Mouse (Mus musculus) testis, adult 2 months (tissue): Measurements from ENCODE around the gene Fam214a. TPM values are rescaled to one million over a fixed set of nuclear protein-coding genes. Genes with fewer than 3 reads are reported as not detected.
A peak's percentile ranks its signal among the peaks of the same experiment; 100 is the strongest.

Source experiments
- H3K27ac ChIP-seq: fragments of 200-500 bp; 2 replicates; pipeline ENCODE4 v1.5.1; 2012; ENCODE audit warnings: low read depth, low read length; ENCODE audit not compliant: control insufficient read depth, insufficient read depth
- H3K27me3 ChIP-seq: fragments of 200-500 bp; 2 replicates; pipeline ENCODE4 v1.6.1; 2012; ENCODE audit warnings: mild to moderate bottlenecking, low read length, moderate library complexity; ENCODE audit not compliant: control insufficient read depth, insufficient read depth
- H3K36me3 ChIP-seq: fragments of 200-500 bp; 2 replicates; pipeline ENCODE4 v1.6.1; 2012; ENCODE audit warnings: mild to moderate bottlenecking, low read length; ENCODE audit not compliant: control insufficient read depth, insufficient read depth
- H3K4me1 ChIP-seq: fragments of 200-500 bp; 2 replicates; pipeline ENCODE4 v1.6.1; 2012; ENCODE audit warnings: low read length; ENCODE audit not compliant: control insufficient read depth, insufficient read depth
- H3K4me3 ChIP-seq: fragments of 200-500 bp; 2 replicates; pipeline ENCODE4 v1.5.1; 2012; ENCODE audit warnings: low read depth, mild to moderate bottlenecking, low read length, moderate library complexity, mixed read lengths; ENCODE audit not compliant: control insufficient read depth
- CTCF ChIP-seq: fragments of 200-500 bp; IDR thresholded peaks from 2 replicates; pipeline ENCODE4 v1.5.1; 2012; ENCODE audit warnings: low read depth, mild to moderate bottlenecking, inconsistent platforms, low read length, moderate library complexity; ENCODE audit not compliant: control insufficient read depth, insufficient read depth, insufficient replicate concordance
- POLR2A ChIP-seq: fragments of 200-500 bp; IDR thresholded peaks from 2 replicates; pipeline ENCODE4 v1.6.1; 2012; ENCODE audit warnings: low read depth, mild to moderate bottlenecking, inconsistent platforms, low read length, moderate library complexity; ENCODE audit not compliant: control insufficient read depth
- polyA plus RNA-seq: library from polyadenylated mRNA; depleted of rRNA; stranded (reverse); fragments of >200 nt; gene quantifications from 2 replicates; pipeline ENCODE4 v1.2.3, GENCODE M21; 2012

Gene Fam214a
- polyA plus RNA-seq, 1 experiment, result 13.8 TPM

DNA sequence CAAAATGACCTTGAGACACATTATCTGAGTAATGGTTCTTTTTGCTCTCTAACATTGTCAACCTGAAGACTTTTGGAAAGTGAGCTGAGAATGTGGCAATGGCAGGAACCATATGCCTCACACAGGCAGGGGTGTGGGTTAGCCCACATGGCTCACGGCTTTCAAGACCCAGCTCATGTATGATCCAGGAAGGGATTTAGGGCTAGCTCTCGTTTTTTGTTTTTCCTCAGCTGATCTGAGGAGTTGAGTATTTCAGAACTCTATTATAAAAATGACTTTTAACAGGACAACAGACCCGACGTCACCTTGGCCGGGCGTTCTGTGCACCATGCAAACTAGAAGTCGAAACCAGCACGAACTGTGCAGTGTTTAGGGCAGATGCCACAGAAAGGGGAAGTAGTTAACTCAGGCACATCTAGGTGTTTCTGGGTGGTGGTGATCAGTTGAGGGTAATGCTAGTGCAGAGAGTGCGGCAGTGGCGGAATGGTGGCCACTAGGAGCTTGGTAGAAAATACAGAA is 12.2 kb downstream of the Fam214a start:
- no peak overlapping the region for H3K27ac ChIP-seq
- H3K4me1 ChIP-seq, result peaks cover 4% of the 10 kb centered on the region
- TF ChIP-seq POLR2A (no peak), CTCF (no peak)
- H3K27me3 ChIP-seq, result no peaks in the 10 kb centered on the region
- H3K36me3 ChIP-seq, result no peaks in the 10 kb centered on the region; the same call in 1 of the 2 replicates
- no peak overlapping the region for H3K4me3 ChIP-seq

DNA sequence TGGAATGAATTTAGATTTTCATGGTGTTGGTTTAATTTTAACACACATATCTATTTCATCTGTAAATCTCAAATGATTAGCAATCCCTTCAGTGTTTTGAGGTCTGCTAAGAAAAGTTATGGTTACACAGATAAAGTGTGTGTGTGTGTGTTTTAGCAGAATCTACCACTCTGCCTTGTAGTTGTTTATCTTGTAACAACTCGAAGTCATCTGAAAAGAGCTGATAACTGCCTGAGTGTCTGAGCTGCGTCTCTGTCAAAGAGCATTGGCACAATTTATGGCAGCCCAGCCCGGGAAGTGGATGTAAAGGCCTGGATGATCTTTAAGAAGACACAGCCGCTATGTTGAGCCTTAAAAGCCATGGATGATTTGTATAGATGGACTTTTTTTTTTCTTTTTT is 13.5 kb downstream of the Fam214a start:
- peaks cover 4% of the 10 kb centered on the region for H3K4me1 ChIP-seq
- H3K36me3 ChIP-seq, result no peaks in the 10 kb centered on the region
- no peak overlapping the region for H3K4me3 ChIP-seq
- TF ChIP-seq CTCF, result no peak
- TF ChIP-seq POLR2A, result no peak
- no peaks in the 10 kb centered on the region for H3K27me3 ChIP-seq
- no peak overlapping the region for H3K27ac ChIP-seq

DNA sequence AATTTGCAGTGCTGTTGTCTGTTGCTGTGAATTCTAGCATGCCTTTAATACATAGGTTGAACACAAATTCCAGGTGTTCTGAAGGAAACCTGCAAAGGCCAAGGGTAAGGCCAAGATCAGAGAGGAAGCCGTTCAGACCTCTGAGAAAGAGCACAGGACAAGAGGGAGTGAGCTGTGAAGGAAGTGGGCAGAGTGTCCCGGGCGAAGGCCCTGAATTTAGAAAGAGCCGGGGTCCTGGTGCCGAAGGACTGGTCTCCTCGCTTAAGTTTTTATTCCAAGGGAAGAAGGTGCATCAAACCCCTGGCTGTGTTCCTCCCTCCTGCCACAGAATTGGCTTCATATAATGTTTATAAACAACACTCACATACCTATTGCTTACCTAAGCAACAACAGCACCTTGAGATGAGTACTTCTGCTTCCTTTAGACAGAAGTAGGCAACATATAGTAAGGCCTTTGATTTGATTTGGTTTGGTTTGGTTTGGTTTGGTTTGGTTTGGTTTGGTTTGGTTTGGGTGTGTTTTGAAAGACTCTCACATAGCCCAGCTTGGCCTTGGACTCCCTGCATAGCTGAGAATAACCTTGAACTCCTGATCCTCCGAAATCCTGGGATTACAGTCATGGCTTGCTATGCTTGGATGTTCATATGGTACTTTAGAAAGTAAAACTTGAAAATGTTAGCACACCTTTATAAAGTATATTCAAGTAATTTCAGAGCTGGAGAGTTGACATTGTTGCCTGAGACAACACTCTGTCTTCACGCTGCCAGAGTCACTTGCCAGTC is 16.2 kb downstream of the Fam214a start:
- Histone ChIP-seq H3K36me3 (no peaks in the 10 kb centered on the region), H3K4me3 (no peak overlapping the region), H3K4me1 (peaks cover 10% of the 10 kb centered on the region), H3K27me3 (no peaks in the 10 kb centered on the region), H3K27ac (peak overlapping the region; percentile 80)
- TF ChIP-seq CTCF, result no peak
- TF ChIP-seq POLR2A, result no peak

DNA sequence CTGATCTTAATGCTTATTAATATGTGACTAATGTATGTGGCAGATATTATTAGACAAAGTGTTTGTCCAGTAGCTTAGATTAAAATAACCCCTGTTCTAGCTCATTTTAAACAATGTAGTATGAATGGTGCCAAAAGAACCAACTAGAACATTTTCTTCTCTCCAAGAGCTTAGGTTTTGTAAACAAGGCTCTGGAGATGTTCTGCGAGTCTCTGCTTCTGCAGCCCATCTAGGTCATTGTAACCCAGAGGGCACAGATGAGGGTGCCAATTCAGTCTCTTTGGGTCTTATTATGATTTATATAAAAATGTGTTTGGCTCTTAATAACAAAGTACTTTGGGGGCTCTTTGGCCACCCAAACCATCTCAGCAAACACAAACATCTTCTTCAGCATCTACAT is 17.9 kb downstream of the Fam214a start:
- TF ChIP-seq POLR2A, result no peak
- TF ChIP-seq CTCF, result no peak

DNA sequence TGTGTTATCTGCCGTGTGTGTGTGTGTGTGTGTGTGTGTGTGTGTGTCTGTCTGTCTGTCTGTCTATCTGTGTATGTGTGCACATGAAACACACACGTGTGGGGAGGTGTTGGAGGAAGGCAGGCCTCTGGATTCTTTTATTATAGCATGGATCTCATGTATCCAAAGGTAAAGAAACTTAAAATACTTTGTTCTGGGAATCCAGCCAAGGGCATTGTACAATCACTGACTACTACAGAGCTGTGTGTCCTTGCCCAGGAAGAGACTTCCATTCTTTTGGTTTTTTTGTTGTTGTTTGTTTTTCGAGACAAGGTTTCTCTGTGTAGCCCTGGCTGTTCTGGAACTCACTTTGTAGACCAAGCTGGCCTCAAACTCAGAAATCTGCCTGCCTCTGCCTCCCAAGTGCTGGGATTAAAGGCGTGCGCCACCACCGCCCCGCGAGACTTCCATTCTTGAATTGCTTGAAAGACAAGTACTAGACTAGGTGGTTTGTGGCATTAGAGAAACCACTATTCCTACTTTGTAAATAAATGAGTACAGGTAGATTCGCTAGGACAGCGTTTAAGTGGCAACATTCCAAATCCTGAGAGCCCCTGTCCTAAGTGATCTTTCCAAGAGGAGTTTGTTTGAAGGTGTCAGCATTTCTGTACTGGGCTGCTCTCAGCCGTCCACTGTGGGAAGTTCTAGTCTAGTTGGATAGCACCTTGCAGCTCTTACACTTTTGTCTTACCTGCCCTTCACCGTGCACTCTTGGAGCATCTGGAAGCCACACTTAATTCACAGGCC is 18.7 kb downstream of the Fam214a start:
- no peak for TF ChIP-seq POLR2A
- TF ChIP-seq CTCF, result no peak
- Histone ChIP-seq H3K27ac (peak overlapping the region; percentile 17), H3K36me3 (no peaks in the 10 kb centered on the region), H3K4me3 (no peak overlapping the region), H3K27me3 (no peaks in the 10 kb centered on the region), H3K4me1 (peaks cover 16% of the 10 kb centered on the region)

More for the DNA sequence above, 17.9 kb downstream of the Fam214a start:
- Histone ChIP-seq H3K4me1 (peaks cover 16% of the 10 kb centered on the region), H3K36me3 (no peaks in the 10 kb centered on the region), H3K27me3 (no peaks in the 10 kb centered on the region), H3K27ac (no peak overlapping the region), H3K4me3 (no peak overlapping the region)

DNA sequence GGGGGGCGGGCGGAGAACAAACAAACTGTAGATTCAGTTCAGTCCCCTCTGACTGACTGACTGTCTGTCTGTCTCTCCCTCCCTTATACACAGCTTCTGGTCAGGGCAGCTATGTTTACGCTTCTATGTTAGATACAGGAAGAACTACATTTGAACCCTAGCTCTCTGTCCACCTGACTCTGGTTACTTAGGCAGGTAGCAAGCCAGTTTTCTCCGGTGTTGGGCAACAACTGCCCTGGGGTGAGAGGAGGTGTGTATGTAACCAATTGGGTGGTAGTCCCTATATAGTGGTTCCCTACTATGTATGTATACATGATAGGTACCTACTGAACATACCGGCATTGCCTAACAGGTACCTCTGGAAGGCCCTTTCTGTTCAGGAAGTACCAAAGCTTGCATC is 20.1 kb downstream of the Fam214a start:
- no peaks in the 10 kb centered on the region for H3K36me3 ChIP-seq
- H3K4me1 ChIP-seq, result peaks cover 16% of the 10 kb centered on the region
- H3K27me3 ChIP-seq, result no peaks in the 10 kb centered on the region
- no peak overlapping the region for H3K27ac ChIP-seq
- TF ChIP-seq POLR2A, result no peak
- TF ChIP-seq CTCF, result no peak
- H3K4me3 ChIP-seq, result no peak overlapping the region

DNA sequence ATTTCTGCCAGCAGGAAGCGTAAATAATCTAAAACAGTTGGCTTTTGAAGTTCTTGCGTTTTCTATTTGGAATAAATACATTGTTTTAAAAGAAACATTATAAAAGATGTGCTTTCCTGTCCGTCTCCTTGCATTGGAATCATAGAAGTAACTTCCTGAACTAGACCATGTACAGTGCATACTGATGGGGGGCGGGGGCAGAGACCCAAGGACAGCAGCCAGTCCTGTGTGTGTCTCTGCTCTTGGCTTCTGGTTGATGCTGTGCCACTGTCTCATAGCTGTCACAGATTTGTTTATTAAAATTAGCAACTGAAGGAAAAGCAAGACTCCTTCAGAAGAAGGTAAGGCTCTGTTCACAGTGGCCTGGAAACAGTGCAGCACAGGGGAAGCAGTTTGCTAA is 20.5 kb downstream of the Fam214a start:
- Histone ChIP-seq H3K27ac (no peak overlapping the region), H3K36me3 (no peaks in the 10 kb centered on the region), H3K4me1 (peaks cover 18% of the 10 kb centered on the region), H3K4me3 (no peak overlapping the region), H3K27me3 (no peaks in the 10 kb centered on the region)
- no peak for TF ChIP-seq POLR2A
- TF ChIP-seq CTCF, result no peak
